Mouse (Mus musculus): Measurements from ENCODE around the gene Rras2. TPM values are rescaled to one million over a fixed set of nuclear protein-coding genes. Genes with fewer than 3 reads are reported as not detected.

Rras2 gene
- polyA plus RNA-seq (2011; ENCODE audit: insufficient read length, low read depth, missing spikeins) = 56.6 and 84.6 TPM in 2 replicates

GRCm38 (mm10) chr7:114117444-114117905 is at the start of gene Rras2:
Rras2 (minus strand) TSS chr7:114117781.
- H3K27ac ChIP-seq (ENCODE audit: insufficient read depth, low read length) = peak within 1 kb of the TSS; percentile 61
- peak; percentile 98 for TF ChIP-seq POLR2A (IDR thresholded peaks at IDR 0.05; ENCODE audit: low read depth, low read length)
- no peak for TF ChIP-seq CTCF (IDR thresholded peaks at IDR 0.05; ENCODE audit: borderline replicate concordance, insufficient read depth, low read length)
- peak within 1 kb of the TSS; percentile 77 for H3K4me3 ChIP-seq (ENCODE audit: insufficient read depth, low read length)
- H3K4me1 ChIP-seq (ENCODE audit: control insufficient read depth, insufficient read depth, low read length) = no peaks in the 10 kb centered on the region; the same call in 1 of the 2 replicates

GRCm38 (mm10) chr7:114162975-114163374 is 45.4 kb upstream of the Rras2 start:
- no peak overlapping the region for H3K4me3 ChIP-seq (ENCODE audit: insufficient read depth, low read length)
- H3K27ac ChIP-seq (ENCODE audit: insufficient read depth, low read length) = no peak overlapping the region
- TF ChIP-seq CTCF (IDR thresholded peaks at IDR 0.05; ENCODE audit: borderline replicate concordance, insufficient read depth, low read length) (no peak), POLR2A (IDR thresholded peaks at IDR 0.05; ENCODE audit: low read depth, low read length) (no peak)
- no peaks in the 10 kb centered on the region for H3K4me1 ChIP-seq (ENCODE audit: control insufficient read depth, insufficient read depth, low read length)

GRCm38 (mm10) chr7:114161101-114161500 is 43.5 kb upstream of the Rras2 start:
- H3K4me1 ChIP-seq (ENCODE audit: control insufficient read depth, insufficient read depth, low read length) = no peaks in the 10 kb centered on the region
- H3K27ac ChIP-seq (ENCODE audit: insufficient read depth, low read length) = no peak overlapping the region
- H3K4me3 ChIP-seq (ENCODE audit: insufficient read depth, low read length) = no peak overlapping the region
- no peak for TF ChIP-seq CTCF (IDR thresholded peaks at IDR 0.05; ENCODE audit: borderline replicate concordance, insufficient read depth, low read length)

GRCm38 (mm10) chr7:114157716-114158278 is 40.2 kb upstream of the Rras2 start:
- H3K4me3 ChIP-seq (ENCODE audit: insufficient read depth, low read length) = no peak overlapping the region
- no peak for TF ChIP-seq CTCF (IDR thresholded peaks at IDR 0.05; ENCODE audit: borderline replicate concordance, insufficient read depth, low read length)
- TF ChIP-seq POLR2A (IDR thresholded peaks at IDR 0.05; ENCODE audit: low read depth, low read length) = no peak
- no peak overlapping the region for H3K27ac ChIP-seq (ENCODE audit: insufficient read depth, low read length)
- H3K4me1 ChIP-seq (ENCODE audit: control insufficient read depth, insufficient read depth, low read length) = peaks cover 11% of the 10 kb centered on the region; the same call in 1 of the 2 replicates

- no peak for TF ChIP-seq CTCF (IDR thresholded peaks at IDR 0.05; ENCODE audit: borderline replicate concordance, insufficient read depth, low read length)
- no peak for TF ChIP-seq POLR2A (IDR thresholded peaks at IDR 0.05; ENCODE audit: low read depth, low read length)
- no peak overlapping the region for H3K4me3 ChIP-seq (ENCODE audit: insufficient read depth, low read length)
- peaks cover 11% of the 10 kb centered on the region; the same call in 1 of the 2 replicates for H3K4me1 ChIP-seq (ENCODE audit: control insufficient read depth, insufficient read depth, low read length)
- no peak overlapping the region for H3K27ac ChIP-seq (ENCODE audit: insufficient read depth, low read length)
Observed at GRCm38 (mm10) chr7:114156364-114156763, 38.8 kb upstream of the Rras2 start.

GRCm38 (mm10) chr7:114155053-114155865 is 37.7 kb upstream of the Rras2 start:
- H3K4me1 ChIP-seq (ENCODE audit: control insufficient read depth, insufficient read depth, low read length) = peaks cover 11% of the 10 kb centered on the region; the same call in 1 of the 2 replicates
- H3K27ac ChIP-seq (ENCODE audit: insufficient read depth, low read length) = no peak overlapping the region
- no peak for TF ChIP-seq CTCF (IDR thresholded peaks at IDR 0.05; ENCODE audit: borderline replicate concordance, insufficient read depth, low read length)
- no peak overlapping the region for H3K4me3 ChIP-seq (ENCODE audit: insufficient read depth, low read length)

GRCm38 (mm10) chr7:114151036-114151780 is 33.6 kb upstream of the Rras2 start:
- no peak overlapping the region for H3K4me3 ChIP-seq (ENCODE audit: insufficient read depth, low read length)
- no peak for TF ChIP-seq CTCF (IDR thresholded peaks at IDR 0.05; ENCODE audit: borderline replicate concordance, insufficient read depth, low read length)
- H3K4me1 ChIP-seq (ENCODE audit: control insufficient read depth, insufficient read depth, low read length) = peaks cover 11% of the 10 kb centered on the region; the same call in 1 of the 2 replicates
- H3K27ac ChIP-seq (ENCODE audit: insufficient read depth, low read length) = no peak overlapping the region

- Histone ChIP-seq H3K27ac (ENCODE audit: insufficient read depth, low read length) (no peak overlapping the region), H3K4me3 (ENCODE audit: insufficient read depth, low read length) (no peak overlapping the region), H3K4me1 (ENCODE audit: control insufficient read depth, insufficient read depth, low read length) (peaks cover under 1% of the 10 kb centered on the region; the same call in 1 of the 2 replicates)
- TF ChIP-seq POLR2A (IDR thresholded peaks at IDR 0.05; ENCODE audit: low read depth, low read length) (no peak), CTCF (IDR thresholded peaks at IDR 0.05; ENCODE audit: borderline replicate concordance, insufficient read depth, low read length) (no peak)
Observed at GRCm38 (mm10) chr7:114149564-114149963, 32.0 kb upstream of the Rras2 start.

- TF ChIP-seq CTCF (IDR thresholded peaks at IDR 0.05; ENCODE audit: borderline replicate concordance, insufficient read depth, low read length) (no peak), POLR2A (IDR thresholded peaks at IDR 0.05; ENCODE audit: low read depth, low read length) (no peak)
- no peak overlapping the region for H3K27ac ChIP-seq (ENCODE audit: insufficient read depth, low read length)
- H3K4me3 ChIP-seq (ENCODE audit: insufficient read depth, low read length) = no peak overlapping the region
- no peaks in the 10 kb centered on the region; the same call in 1 of the 2 replicates for H3K4me1 ChIP-seq (ENCODE audit: control insufficient read depth, insufficient read depth, low read length)
Observed at GRCm38 (mm10) chr7:114149135-114149534, 31.6 kb upstream of the Rras2 start.

All from embryonic fibroblast, embryonic 13.5 days (primary cell).